Mouse (Mus musculus) liver, postnatal 0 days (tissue): ENCODE measurements around the gene Jam2.

Experiments
- CTCF ChIP-seq: sonication (generic); IDR thresholded peaks from 2 replicates; pipeline ENCODE4 v1.5.1; 2016; ENCODE audit warnings: antibody characterized with exemption, low read depth
- EP300 ChIP-seq: IDR thresholded peaks from 2 replicates; pipeline ENCODE4 v1.6.1; 2016; ENCODE audit warnings: antibody characterized with exemption, low read depth, mild to moderate bottlenecking

DNA sequence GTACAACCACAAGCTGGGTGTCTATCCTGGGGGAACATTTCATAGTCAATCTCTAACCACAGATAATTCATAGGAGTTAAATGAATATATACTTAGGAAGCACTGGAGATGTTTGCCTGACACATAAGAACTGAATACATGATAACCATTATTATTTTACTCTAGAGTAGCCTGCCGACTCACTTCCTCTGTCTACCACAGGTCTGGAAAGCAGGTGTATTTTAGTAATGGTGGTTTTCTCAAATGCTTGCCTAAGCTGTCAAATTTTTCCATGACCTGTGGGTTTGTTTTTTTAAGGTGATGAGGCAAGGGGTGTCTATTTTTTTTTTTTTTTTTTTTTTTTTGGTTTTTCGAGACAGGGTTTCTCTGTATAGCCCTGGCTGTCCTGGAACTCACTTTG lies 26.1 kb downstream of the Jam2 start:
- TF ChIP-seq CTCF (no peak), EP300 (no peak)
